Mouse (Mus musculus): ENCODE results near the gene Hp1bp3. TPM values are rescaled to one million over a fixed set of nuclear protein-coding genes. Genes with fewer than 3 reads are reported as not detected.

Gene Hp1bp3
- total and polyA plus RNA-seq, 2 experiments from 2014 or later, result 62.4 to 78.1 TPM

GRCm38 (mm10) chr4:138286411-138286810 lies 70.3 kb downstream of the Hp1bp3 start:
- 77% methylated on average over 12 of the region's 12 CpGs for WGBS

GRCm38 (mm10) chr4:138288691-138289090 lies 72.6 kb downstream of the Hp1bp3 start:
- DNase-seq (ENCODE audit: low spot score) (no peak), ATAC-seq (ENCODE audit: insufficient read depth, low read depth) (no peak)
- Histone ChIP-seq H3K36me3 (replicated peaks; ENCODE audit: control insufficient read depth, insufficient read depth, low read length) (no peaks in the 10 kb centered on the region), H3K9me3 (replicated peaks; ENCODE audit: control insufficient read depth, low read length) (no peaks in the 10 kb centered on the region), H3K27ac (ENCODE audit: low read depth) (no peak overlapping the region), H3K4me3 (ENCODE audit: low read depth, low read length) (no peak overlapping the region), H3K27me3 (ENCODE audit: control insufficient read depth, insufficient read depth, low read length) (no peaks in the 10 kb centered on the region), H3K9ac (replicated peaks; ENCODE audit: low read depth, low read length) (no peak overlapping the region), H3K4me1 (ENCODE audit: control insufficient read depth, insufficient read depth) (no peaks in the 10 kb centered on the region), H3K4me2 (ENCODE audit: low read depth, low read length) (no peak overlapping the region)
- TF ChIP-seq CTCF (IDR thresholded peaks at IDR 0.05; ENCODE audit: low read depth) (no peak), EP300 (IDR thresholded peaks at IDR 0.05; ENCODE audit: low read depth) (no peak)
- WGBS, result 77% methylated on average over 7 of the region's 7 CpGs

More at GRCm38 (mm10) chr4:138286411-138286810, 70.3 kb downstream of the Hp1bp3 start:
- DNase-seq (ENCODE audit: low spot score) (no peak), ATAC-seq (ENCODE audit: insufficient read depth, low read depth) (no peak)
- Histone ChIP-seq H3K4me3 (ENCODE audit: low read depth, low read length) (no peak overlapping the region), H3K27me3 (ENCODE audit: control insufficient read depth, insufficient read depth, low read length) (no peaks in the 10 kb centered on the region), H3K4me2 (ENCODE audit: low read depth, low read length) (no peak overlapping the region), H3K9ac (replicated peaks; ENCODE audit: low read depth, low read length) (no peak overlapping the region), H3K27ac (ENCODE audit: low read depth) (no peak overlapping the region), H3K4me1 (ENCODE audit: control insufficient read depth, insufficient read depth) (no peaks in the 10 kb centered on the region), H3K9me3 (replicated peaks; ENCODE audit: control insufficient read depth, low read length) (no peaks in the 10 kb centered on the region), H3K36me3 (replicated peaks; ENCODE audit: control insufficient read depth, insufficient read depth, low read length) (no peaks in the 10 kb centered on the region)
- TF ChIP-seq CTCF (IDR thresholded peaks at IDR 0.05; ENCODE audit: low read depth), result no peak
- no peak for TF ChIP-seq EP300 (IDR thresholded peaks at IDR 0.05; ENCODE audit: low read depth)

- WGBS, result 78% methylated on average over 13 of the region's 13 CpGs
- ATAC-seq (ENCODE audit: insufficient read depth, low read depth) (no peak), DNase-seq (ENCODE audit: low spot score) (no peak)
- Histone ChIP-seq H3K9me3 (replicated peaks; ENCODE audit: control insufficient read depth, low read length) (no peaks in the 10 kb centered on the region), H3K4me1 (ENCODE audit: control insufficient read depth, insufficient read depth) (no peaks in the 10 kb centered on the region), H3K27ac (ENCODE audit: low read depth) (no peak overlapping the region), H3K36me3 (replicated peaks; ENCODE audit: control insufficient read depth, insufficient read depth, low read length) (no peaks in the 10 kb centered on the region), H3K27me3 (ENCODE audit: control insufficient read depth, insufficient read depth, low read length) (no peaks in the 10 kb centered on the region), H3K4me3 (ENCODE audit: low read depth, low read length) (no peak overlapping the region), H3K9ac (replicated peaks; ENCODE audit: low read depth, low read length) (no peak overlapping the region), H3K4me2 (ENCODE audit: low read depth, low read length) (no peak overlapping the region)
- TF ChIP-seq EP300 (IDR thresholded peaks at IDR 0.05; ENCODE audit: low read depth) (no peak), CTCF (IDR thresholded peaks at IDR 0.05; ENCODE audit: low read depth) (no peak)
Observed at GRCm38 (mm10) chr4:138292028-138292427, 75.9 kb downstream of the Hp1bp3 start.

- H3K27me3 ChIP-seq (ENCODE audit: control insufficient read depth, insufficient read depth, low read length), result no peaks in the 10 kb centered on the region
- ATAC-seq (ENCODE audit: insufficient read depth, low read depth) (no peak), DNase-seq (ENCODE audit: low spot score) (no peak)
- TF ChIP-seq EP300 (IDR thresholded peaks at IDR 0.05; ENCODE audit: low read depth) (no peak), CTCF (IDR thresholded peaks at IDR 0.05; ENCODE audit: low read depth) (no peak)
- no peaks in the 10 kb centered on the region for H3K9me3 ChIP-seq (replicated peaks; ENCODE audit: control insufficient read depth, low read length)
- no peaks in the 10 kb centered on the region for H3K36me3 ChIP-seq (replicated peaks; ENCODE audit: control insufficient read depth, insufficient read depth, low read length)
- no peak overlapping the region for H3K4me2 ChIP-seq (ENCODE audit: low read depth, low read length)
- no peak overlapping the region for H3K9ac ChIP-seq (replicated peaks; ENCODE audit: low read depth, low read length)
- 74% methylated on average over 18 of the region's 18 CpGs for WGBS
- H3K4me1 ChIP-seq (ENCODE audit: control insufficient read depth, insufficient read depth), result no peaks in the 10 kb centered on the region
- H3K27ac ChIP-seq (ENCODE audit: low read depth), result no peak overlapping the region
- H3K4me3 ChIP-seq (ENCODE audit: low read depth, low read length), result no peak overlapping the region
Observed at GRCm38 (mm10) chr4:138293261-138293948, 77.3 kb downstream of the Hp1bp3 start.

GRCm38 (mm10) chr4:138293949-138294550 lies 78.0 kb downstream of the Hp1bp3 start:
- ATAC-seq (ENCODE audit: insufficient read depth, low read depth) (no peak), DNase-seq (ENCODE audit: low spot score) (no peak)
- 67% methylated on average over 11 of the region's 14 CpGs for WGBS
- Histone ChIP-seq H3K27me3 (ENCODE audit: control insufficient read depth, insufficient read depth, low read length) (no peaks in the 10 kb centered on the region), H3K36me3 (replicated peaks; ENCODE audit: control insufficient read depth, insufficient read depth, low read length) (no peaks in the 10 kb centered on the region), H3K9ac (replicated peaks; ENCODE audit: low read depth, low read length) (no peak overlapping the region), H3K4me1 (ENCODE audit: control insufficient read depth, insufficient read depth) (no peaks in the 10 kb centered on the region), H3K9me3 (replicated peaks; ENCODE audit: control insufficient read depth, low read length) (no peaks in the 10 kb centered on the region), H3K4me3 (ENCODE audit: low read depth, low read length) (no peak overlapping the region), H3K27ac (ENCODE audit: low read depth) (no peak overlapping the region), H3K4me2 (ENCODE audit: low read depth, low read length) (no peak overlapping the region)
- no peak for TF ChIP-seq CTCF (IDR thresholded peaks at IDR 0.05; ENCODE audit: low read depth)
- TF ChIP-seq EP300 (IDR thresholded peaks at IDR 0.05; ENCODE audit: low read depth), result no peak

Other genes starting within 250 kb of the Hp1bp3 start
- gene Eif4g3, start 223.3 kb upstream of the Hp1bp3 start, total RNA-seq (2014; rRNA removed; ENCODE audit: low replicate concordance), result 10.7 and 15.9 TPM in 2 replicates
- 9.8 and 11.1 TPM in 2 replicates for gene Eif4g3, start 223.3 kb upstream of the Hp1bp3 start, polyA plus RNA-seq (2015; fragmentation: Nextera tagmentation; extraction: Ambion mirVana)
- 1.4 TPM in 1 of 2 replicates, not detected in the other for gene Sh2d5, start 34.1 kb downstream of the Hp1bp3 start, total RNA-seq (2014; rRNA removed; ENCODE audit: low replicate concordance)
- 0.07 and 0.18 TPM in 2 replicates for gene Sh2d5, start 34.1 kb downstream of the Hp1bp3 start, polyA plus RNA-seq (2015; fragmentation: Nextera tagmentation; extraction: Ambion mirVana)
- gene Kif17, start 34.1 kb downstream of the Hp1bp3 start, total RNA-seq (2014; rRNA removed; ENCODE audit: low replicate concordance), result 0.08 and 0.11 TPM in 2 replicates
- gene Kif17, start 34.1 kb downstream of the Hp1bp3 start, polyA plus RNA-seq (2015; fragmentation: Nextera tagmentation; extraction: Ambion mirVana), result 0.11 and 0.14 TPM in 2 replicates
- gene Ddost, start 88.4 kb downstream of the Hp1bp3 start, total RNA-seq (2014; rRNA removed; ENCODE audit: low replicate concordance), result 163 and 216 TPM in 2 replicates
- gene Ddost, start 88.4 kb downstream of the Hp1bp3 start, polyA plus RNA-seq (2015; fragmentation: Nextera tagmentation; extraction: Ambion mirVana), result 146 and 150 TPM in 2 replicates
- 302 and 330 TPM in 2 replicates for gene Pink1, start 110.0 kb downstream of the Hp1bp3 start, total RNA-seq (2014; rRNA removed; ENCODE audit: low replicate concordance)
- 152 and 159 TPM in 2 replicates for gene Pink1, start 110.0 kb downstream of the Hp1bp3 start, polyA plus RNA-seq (2015; fragmentation: Nextera tagmentation; extraction: Ambion mirVana)
- 2.7 and 7.4 TPM in 2 replicates for gene Cda, start 151.7 kb downstream of the Hp1bp3 start, total RNA-seq (2014; rRNA removed; ENCODE audit: low replicate concordance)
- gene Cda, start 151.7 kb downstream of the Hp1bp3 start, polyA plus RNA-seq (2015; fragmentation: Nextera tagmentation; extraction: Ambion mirVana), result 7.0 and 7.6 TPM in 2 replicates
- gene Fam43b, start 180.2 kb downstream of the Hp1bp3 start, total RNA-seq (2014; rRNA removed; ENCODE audit: low replicate concordance), result not detected in 2 replicates
- not detected in 2 replicates for gene Fam43b, start 180.2 kb downstream of the Hp1bp3 start, polyA plus RNA-seq (2015; fragmentation: Nextera tagmentation; extraction: Ambion mirVana)
- gene Mul1, start 218.4 kb downstream of the Hp1bp3 start, total RNA-seq (2014; rRNA removed; ENCODE audit: low replicate concordance), result 40.6 and 43.0 TPM in 2 replicates
- gene Mul1, start 218.4 kb downstream of the Hp1bp3 start, polyA plus RNA-seq (2015; fragmentation: Nextera tagmentation; extraction: Ambion mirVana), result 28.9 and 30.0 TPM in 2 replicates
- 0.15 and 5.1 TPM in 2 replicates for gene Camk2n1, start 238.0 kb downstream of the Hp1bp3 start, total RNA-seq (2014; rRNA removed; ENCODE audit: low replicate concordance)
- gene Camk2n1, start 238.0 kb downstream of the Hp1bp3 start, polyA plus RNA-seq (2015; fragmentation: Nextera tagmentation; extraction: Ambion mirVana), result 1.6 and 1.8 TPM in 2 replicates